Mouse (Mus musculus) adrenal gland, postnatal 36 days (tissue): ENCODE results near the gene Ccne1. TPM values are rescaled to one million over a fixed set of nuclear protein-coding genes. Genes with fewer than 3 reads are reported as not detected.
A peak's percentile ranks its signal among the peaks of the same experiment; 100 is the strongest.
"Not testable (repeated sequence)": the region's sequence is repeated elsewhere in the genome, so short reads cannot be mapped to it uniquely, and the experiment has no call there.

ENCODE experiments used
- DNase-seq, 2 experiments: peaks; one replicate each; pipeline ENCODE4 v3.0.0; 2021; ENCODE audit warnings: mixed read lengths in 1 of 2
- long read RNA-seq, 2 experiments: library from polyadenylated mRNA; stranded (forward); transcript quantifications; one replicate each; pipeline ENCODE4 v2.0.0; 2021; ENCODE audit warnings: borderline sequencing depth in 2 of 2
- total RNA-seq, 2 experiments: library from RNA; stranded (reverse); gene quantifications; 2 replicates each; pipeline ENCODE4 v1.2.3; 2021

The Ccne1 gene
- total RNA-seq: 1 to 10 TPM; 4.5 to 8.5 TPM
- long read RNA-seq, experiment 1, transcript Ccne1-201 (12 exons, 2,000 nt): major isoform, 6 of 7 reads
- long read RNA-seq, experiment 1, partial matches to known transcripts: 0 of 7 reads
- long read RNA-seq, experiment 1, other reads (novel, unspliced or antisense): 1 of 7 reads
- long read RNA-seq, experiment 2, partial matches to known transcripts: 0 of 4 reads
- long read RNA-seq, experiment 2, other reads (novel, unspliced or antisense): 1 of 4 reads

DNA sequence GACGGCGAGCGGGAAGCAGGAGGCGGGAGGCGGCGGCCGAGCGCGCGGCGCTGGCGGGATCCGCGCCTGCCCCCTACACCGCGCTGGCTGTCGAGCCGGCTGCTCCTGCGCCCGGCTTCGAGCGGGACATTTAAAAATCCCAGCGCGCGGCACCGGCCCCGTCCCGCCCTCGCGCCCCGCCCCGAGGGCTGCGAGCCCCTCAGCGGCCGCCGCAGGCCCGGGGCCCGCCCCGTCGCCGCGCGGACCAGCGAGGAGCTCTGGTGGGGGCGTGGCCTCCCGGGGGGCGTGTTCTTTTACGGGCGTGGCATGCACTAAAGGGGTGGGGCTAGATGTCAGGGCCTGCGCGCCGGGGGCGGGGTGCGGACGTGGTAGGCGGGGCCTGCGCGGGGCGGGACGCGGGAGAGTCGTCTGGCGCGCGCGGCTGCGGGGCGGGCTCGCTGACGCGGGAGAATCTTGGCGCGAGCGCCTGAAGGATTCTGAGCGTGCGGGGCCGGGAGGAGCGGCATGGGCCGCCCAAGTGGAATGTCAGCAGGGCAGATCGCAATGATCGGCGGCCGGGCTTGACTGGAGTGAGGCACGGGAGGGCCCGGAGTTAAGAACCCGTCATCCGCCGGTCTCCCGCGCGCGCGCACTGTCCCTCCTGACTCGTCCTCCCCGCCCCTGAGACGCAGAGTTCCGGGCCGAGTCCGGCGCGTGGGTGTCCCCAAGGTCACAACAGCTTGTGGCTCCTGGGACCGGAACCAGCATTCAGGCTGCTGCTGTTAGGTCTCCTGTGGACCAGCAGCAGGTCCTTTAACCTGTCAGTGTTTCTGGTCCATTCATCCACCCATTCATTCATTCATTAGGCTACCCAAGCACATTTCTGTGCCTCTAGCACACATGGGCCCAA, at the start of gene Ccne1:
Gene Ccne1, minus strand, starts transcription at position 164 of the 889 bp plus-strand sequence.
- DNase-seq: peak; percentile 100

DNA sequence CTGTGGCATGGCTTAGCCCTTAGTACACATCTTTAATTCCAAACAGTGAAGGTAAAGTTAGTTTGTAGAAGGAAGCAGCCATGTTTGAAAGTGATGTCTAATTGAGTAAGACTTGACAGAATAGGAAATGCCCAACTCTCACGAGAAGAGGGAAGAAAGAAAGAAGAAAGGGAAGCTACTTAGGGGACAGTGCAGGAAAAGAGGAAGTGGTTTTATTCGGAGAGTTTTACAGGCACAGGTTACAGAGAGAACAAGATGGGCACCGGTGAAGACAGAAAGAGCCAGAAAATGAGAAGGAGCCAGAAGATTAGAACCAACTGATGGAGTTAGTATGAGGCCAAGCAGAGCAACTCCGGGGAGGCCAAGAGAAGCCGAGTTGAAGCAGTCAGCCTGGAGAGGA, 48.5 kb upstream of the Ccne1 start:
- no peak for DNase-seq

DNA sequence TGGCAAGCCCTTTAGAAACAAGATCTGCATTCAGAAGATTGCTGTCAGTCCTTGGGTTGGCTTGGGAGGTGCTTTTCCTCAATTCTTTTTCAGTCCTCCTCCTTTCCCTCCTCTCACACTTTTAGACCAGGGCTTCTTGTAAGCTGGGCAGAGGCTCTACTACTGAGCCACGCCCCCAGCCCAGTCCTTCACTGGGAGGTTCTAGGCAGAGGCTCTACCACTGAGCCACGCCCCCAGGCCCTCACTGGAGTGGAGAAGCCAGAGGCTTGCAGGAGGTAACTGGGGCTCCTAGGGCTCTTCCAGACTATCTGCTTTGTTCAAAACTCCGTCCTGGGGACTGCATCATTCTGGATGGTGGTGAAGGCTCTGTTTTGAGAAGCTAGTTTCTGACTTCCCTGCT, 45.2 kb upstream of the Ccne1 start:
- DNase-seq: no peak

DNA sequence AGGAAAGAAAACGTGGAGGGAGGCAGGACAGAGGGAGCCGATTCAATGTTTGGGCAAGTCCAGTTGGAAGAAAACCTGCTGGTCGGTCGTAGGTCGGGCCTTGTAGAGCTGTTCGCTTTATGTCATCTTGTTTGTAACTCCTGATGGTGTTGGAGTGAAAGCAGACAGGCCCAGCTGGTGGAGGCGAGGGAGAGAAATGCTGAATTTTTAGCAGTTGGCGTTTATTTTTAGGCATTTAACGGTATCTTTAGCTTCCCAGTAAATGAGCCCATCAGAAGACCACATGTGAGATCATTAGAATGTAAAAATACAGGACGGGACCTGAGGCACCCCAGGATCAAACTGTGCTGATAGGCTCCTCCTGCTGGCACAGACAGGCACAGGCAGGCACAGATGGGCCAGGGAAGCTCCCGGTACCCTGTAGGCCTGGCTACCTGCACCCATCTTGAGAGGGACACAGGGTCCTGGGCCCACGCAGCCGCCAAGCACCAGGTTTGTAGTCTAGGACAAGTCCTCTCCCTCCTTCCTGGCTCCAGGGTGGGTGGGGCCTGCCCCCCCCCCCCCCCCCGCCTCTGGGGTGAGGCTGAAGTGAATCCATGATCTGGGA, 44.5 kb upstream of the Ccne1 start:
- no peak for DNase-seq

DNA sequence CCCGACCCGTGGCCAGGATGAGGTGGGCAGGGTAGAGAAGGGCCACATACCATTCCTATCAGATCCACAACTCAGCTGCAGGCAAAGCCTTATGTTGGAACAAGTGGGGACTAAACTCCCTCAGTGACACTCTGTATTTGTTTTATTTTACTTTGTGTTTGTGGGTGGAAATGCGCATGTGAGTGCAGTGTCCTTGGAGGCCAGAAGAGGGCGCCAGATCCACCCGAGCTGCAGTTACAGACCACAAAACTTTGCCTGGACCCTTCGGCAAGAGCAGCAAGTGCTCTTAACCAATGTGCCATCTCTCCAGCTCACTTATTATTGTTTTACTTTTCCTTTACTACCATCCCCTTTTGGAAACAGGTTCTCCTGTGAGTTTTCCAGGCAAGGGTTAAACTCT, 40.1 kb upstream of the Ccne1 start:
- DNase-seq: no peak

DNA sequence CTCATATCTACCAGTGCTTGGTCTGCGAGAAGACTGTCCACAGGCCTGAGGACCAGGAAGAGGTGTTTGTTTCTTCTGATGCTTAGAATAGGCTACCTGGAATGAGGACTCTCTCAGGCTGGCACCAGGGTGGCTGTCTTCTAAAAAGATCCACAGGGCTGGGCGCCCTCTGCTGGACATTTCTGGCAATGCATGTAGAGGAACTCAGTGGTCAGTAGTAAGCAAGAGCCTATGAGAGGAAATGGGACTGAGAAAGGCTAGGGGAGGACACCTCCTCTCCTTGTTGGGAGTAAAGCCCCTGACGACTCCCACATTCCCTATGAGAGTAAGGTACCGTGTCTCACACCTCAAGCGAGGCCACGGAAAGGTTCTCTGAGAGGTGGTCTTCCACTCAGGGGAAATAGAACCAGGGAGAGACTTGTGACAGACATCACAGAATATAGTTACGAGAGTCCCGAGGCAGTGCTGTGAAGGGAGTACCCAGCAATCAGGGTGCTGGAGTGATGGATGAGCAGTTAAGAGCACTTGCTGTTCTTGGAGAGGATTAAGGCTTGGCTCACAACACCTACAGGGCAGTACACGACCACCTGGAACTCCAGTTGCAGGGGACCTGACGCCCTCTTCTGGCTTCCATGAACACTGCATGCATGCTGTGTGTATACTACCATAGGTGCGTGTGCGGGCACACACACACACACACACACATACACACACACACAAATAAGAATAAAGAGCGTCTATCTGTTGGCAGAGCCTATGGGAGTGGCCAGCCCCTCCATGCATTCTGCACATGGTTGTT, 34.6 kb upstream of the Ccne1 start:
- DNase-seq: peak; percentile 84 to 88

DNA sequence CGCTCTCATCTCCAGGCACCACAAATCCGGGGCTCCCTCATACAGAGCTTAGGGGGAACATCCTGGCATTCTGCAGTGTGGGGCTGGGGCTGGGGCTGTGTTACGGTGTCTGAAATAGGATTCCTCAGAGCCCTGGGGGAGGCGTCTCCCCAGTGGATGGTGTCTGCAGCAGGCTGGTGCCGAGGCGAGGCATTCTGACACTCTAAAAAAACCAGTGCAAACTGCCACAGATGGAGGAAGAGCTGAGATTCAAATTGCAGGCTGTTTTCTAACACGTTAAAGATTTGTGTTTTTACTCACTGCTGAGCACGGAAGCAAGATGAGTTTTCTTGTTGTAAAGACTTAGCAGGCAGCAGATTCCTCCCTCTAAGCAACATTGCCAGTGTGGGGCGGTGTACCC, 33.0 kb upstream of the Ccne1 start:
- DNase-seq: no peak

DNA sequence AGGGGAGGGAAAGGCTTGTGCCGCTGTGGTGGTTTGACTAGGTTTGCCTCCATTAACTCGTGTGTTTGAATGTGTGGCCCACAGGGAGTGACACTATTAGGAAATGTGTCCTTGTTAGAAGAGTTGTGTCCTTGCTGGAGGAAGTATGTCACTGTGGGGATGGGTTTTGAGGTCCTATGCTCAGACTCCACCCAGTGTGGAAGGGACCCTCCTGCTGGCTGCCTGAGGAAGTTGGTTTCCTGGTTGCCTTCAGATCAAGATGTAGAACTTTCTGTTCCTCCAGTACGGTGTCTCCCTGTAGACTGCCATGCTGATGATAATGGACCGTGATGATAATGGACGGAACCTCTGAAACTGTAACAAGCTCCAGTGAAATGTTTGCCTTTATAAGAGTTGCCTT, 27.1 kb upstream of the Ccne1 start:
- DNase-seq: no peak

DNA sequence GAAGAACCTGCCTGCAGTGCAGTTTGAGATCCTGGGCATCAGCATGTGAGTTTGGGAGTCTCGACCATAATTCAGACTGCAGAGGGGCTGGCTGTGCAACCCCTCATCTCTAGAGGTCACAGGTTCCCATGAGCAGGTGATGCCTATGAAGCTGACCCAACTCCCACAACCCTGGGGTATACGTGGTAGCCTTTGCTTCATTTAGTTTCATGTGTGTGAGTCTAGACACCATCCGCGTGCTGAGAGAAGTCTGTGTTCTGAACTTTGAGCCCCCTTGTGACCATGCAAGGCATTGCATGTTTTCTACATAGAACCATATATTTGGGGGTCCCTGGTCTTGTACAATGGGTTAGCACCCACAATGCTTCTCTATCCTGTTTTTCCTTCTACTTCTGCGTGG, 23.9 kb upstream of the Ccne1 start:
- DNase-seq: peak; percentile 12 to 44

DNA sequence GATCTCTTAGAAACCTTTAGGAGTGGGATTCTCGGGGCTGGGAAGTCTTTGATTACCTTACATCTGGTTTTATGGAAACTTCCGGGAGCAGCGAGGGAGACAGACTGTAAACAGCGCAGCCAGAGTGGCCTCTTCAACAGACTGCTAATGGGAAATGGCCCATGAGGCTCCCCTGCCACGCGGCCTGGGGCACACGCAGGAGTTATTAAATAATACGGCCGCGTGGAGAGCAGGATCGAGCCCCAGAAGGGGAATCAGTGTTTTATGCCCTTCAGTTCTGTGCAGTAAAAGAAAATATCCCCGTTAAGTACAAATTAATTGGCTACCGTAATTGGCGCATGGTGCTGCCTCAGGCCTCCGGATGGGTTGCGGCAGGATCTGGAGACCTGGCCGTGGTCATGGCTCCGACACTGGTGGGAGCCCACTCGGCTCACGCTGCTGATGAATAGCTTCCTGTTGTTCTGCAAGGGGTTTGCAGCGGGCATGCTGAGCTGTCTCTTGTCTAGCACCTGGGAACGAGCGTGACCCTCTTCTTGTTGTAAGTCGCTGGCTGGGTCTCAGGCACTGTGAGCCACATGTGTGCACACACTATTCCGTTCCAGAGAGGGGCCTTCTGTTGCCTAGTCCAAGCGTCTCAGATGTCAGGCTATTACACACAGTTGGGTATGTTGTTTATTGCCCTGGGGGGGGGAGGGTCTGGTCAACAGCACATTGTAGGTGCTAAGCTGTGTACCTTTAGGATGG, 22.8 kb upstream of the Ccne1 start:
- DNase-seq: no peak

DNA sequence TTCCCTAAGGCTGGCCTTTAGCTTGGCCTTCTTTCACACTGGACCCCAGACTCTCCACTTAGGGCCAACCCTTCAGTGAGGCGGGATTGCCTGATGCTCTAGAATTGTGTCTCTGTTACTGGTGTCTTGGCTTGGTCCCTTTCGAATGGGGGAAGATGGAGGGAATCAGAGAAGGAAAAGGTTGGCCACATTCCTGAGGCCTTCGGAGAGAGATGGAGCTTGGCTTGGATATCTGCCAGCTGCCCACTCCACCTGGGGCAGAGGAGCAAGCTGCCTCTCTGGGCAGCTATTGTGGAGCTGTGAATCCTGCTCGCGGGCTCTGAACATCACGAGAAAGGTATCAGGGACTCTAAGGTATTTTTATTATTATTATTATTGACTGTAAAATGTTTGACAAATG, 22.2 kb upstream of the Ccne1 start:
- DNase-seq: no peak

DNA sequence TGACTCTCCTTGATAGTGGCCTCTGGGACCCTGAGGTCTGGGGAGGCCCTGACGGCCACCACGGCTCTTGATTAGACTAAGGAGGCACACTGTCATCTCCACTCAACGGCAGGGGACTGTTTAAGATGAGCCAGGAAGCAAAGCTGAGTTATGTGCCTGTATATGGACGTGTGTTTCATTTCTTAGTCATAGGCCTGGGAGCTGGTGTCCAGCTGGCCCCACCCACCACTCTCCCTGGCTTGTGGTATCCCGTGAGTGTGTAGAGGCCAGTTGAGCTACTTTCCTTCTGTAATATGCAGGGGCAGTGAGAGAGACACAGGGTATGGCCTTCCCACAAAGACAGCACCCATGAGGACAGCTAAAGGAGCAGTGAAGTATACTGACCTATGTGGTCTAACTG, 20.9 kb upstream of the Ccne1 start:
- not testable (repeated sequence) for DNase-seq

DNA sequence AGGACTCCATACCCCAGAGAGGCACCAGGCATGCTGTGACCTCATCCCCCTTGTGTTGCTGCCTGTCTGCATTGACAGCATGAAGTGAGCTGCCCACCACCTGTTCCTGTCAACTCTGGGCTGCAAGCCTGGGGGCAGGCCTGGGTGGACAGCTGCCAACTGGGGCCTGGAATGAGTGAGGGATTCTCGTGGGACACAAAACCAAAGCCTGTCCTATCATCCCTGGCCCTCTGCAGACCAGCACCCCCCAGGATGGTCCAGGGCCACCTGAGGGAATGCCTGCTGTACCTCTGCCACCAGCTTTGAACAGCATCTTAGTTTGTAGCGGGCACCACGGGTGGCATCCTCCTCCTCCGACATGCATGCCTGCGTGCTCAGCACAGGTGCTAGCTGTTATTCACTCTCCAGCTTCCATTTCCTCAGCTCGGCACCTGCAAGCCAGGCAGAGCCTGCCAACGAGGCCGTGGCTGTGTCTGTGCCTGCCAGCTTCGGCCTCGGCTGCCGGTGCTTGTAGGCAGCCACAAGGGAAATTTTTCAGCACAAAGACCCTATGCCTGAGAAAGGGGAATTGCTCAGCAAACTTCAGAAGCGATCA, 18.3 kb upstream of the Ccne1 start:
- no peak for DNase-seq

DNA sequence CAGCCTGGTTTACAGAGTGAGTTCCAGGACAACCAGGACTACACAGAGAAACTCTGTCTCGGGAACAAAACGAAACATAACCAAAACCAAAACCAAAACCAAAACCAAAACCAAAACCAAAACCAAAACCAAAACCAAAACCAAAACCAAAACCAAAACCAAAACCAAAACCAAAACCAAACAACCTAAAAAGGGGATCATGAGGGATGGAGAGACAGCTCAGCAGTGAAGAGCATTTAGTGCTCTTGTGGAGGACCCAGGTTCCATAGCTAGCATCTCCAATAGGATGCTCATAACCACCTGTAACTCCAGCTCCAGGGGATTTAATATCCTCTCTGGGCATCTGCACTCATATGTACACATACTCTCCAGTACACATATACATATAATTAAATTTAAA, 16.8 kb upstream of the Ccne1 start:
- DNase-seq: not testable (repeated sequence)

DNA sequence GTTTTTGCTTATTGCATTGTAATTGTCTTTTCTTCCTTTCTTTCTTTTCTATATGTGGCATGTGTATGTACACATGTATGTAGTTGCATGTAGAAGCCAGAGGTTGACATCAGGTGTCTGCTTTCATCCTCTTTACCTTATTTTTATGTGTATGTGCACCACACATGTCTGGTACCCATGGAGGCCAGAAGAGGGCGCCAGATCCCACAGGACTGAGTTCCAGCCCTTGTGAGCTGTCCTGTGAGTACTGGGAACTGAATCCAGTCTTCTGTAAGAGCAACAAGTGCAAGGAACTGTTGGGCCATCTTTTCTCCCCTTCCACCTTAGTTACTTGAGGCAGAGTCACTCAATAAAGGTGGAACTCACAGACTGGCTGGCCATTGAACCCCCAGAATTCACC, 11.3 kb upstream of the Ccne1 start:
- DNase-seq: no peak

DNA sequence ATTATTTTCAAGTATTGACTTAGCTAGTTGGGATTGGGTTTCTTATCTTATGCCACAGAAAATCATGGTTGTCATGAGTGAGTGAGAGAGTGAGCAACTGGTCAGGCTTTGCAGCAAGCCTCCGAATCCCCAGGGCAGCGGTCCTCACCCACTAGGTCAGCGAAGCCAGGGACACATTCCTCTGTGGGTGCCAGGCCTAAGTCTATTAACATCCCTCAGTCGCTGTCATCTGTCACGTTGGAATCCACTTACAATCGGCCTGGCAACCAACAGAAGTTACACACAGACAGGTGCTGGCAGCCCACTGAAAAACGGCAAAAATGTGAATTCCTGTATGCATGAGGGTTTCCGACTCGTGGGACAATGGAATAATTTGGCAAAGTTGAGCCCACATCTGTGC, 5.1 kb upstream of the Ccne1 start:
- no peak for DNase-seq

DNA sequence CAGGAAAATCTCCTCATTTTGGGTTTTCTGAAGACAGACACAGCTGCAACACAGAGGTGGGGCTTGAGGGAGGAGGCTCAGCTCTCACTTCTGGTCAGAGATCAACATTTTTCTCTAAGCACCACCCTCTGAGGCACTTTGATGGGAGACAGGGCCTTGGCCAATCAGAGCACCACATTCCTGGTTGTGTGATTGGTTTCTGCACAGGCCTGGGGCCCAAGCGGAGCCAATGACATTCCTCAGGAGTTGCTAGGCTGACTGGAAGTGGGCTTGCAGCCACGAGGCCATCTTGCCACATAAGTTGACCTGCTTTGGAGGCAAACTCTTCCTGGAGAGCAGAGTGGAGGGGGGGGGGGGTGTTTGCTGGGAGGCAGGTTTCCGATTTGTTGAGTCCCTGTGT, 4.7 kb upstream of the Ccne1 start:
- peak; percentile 33 to 52 for DNase-seq

DNA sequence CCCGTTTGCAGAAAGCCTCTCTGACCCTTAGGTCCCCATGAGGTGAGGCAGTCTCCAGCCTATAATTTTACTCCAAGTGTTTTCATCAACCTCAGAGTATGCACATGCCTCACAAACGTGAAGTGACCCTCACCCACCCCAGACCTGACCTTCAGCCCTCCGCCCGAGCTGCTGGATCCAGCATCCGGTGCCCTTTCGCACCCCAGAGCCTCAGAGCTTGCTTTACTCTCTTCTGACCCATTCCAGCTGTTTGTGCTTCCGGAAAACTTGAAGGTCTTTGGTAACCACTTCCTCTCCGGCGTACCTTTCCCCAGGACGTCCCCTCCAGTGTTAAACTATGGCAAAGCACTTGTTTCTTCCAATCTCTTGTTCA, 912 bp upstream of the Ccne1 start:
- peak in 1 of 2 experiments; percentile 18 for DNase-seq

DNA sequence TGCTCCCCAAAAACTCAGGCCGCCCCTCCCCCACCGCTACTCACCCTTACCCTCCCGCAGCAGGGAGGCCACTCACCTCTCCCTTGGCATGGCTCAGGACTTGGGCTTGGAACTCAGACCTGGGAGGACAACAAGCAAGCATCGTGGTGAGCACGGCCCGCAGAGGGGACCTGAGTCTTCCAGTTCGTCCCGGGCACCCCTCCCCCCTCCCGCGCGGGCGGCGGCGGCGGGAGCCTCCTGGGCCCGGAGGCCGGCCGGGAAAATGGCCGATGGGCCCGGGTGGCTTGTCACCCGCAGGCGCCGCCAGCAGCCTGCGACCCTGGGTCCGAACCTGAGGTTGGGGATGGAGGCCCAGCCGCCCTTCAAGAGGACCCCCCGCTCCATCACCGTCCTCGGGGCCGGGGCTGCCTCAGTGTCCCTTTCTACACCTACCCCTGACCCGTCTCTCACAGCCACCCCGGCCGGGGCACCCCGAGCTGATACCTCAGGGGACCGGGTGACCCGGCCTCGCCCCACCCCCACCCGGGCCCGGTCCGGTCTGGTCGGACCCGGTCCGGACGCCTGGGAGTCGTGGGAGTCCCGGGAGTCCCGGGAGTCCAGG, 523 bp downstream of the Ccne1 start:
- DNase-seq: peak; percentile 32 to 63

DNA sequence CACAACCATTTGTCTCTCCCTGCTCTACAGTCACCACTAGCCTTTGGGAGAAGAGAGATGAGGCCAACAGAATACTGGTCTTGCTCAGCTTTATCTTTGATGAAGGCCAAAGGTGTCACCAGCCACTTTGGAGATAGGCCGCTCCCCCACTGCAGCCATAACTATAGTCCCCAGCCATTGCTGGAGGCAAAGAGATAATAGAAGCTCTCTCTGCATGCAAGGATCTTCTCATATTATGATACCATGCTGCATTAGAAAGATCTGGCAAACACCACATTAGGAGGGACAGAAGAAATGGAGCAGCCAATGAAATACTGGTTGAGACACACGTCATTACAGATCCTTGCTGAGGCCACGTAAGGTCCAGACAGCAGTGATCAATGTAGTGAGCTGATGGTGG, 2.0 kb downstream of the Ccne1 start:
- no peak for DNase-seq

DNA sequence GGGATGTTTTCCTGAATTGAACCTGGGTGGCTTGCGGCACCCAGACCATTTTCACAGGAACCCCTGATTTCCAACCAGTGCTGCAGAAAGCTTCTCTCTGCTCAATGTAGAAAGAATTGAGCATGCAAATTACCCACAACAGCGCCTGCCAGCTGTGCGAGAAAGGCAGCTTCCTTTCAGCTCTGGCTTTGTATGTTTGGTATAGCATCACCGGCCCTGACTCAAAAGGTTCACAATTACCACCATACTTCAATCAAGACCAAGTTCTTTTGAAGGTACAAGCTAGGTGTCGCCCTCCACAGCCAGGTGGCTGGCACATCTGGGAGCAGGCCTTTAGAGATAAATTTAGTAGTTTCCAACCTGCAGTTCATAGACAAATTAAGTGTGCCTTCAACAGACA, 3.2 kb downstream of the Ccne1 start:
- DNase-seq: no peak
